ENCODE assay signal across 7 mouse cellular contexts in genomic region chr2:35544717-35545116, GRCm38 (mm10). TPM values are rescaled to one million over a fixed set of nuclear protein-coding genes. Genes with fewer than 3 reads are reported as not detected.
DNase-seq lines count a peak whose midpoint lies in the region; TF ChIP-seq lines count a peak whose summit lies in the region.

No protein-coding gene starts in this region.

- TF ChIP-seq POLR2A in spleen, adult 2 months (IDR thresholded peaks at IDR 0.05; ENCODE audit: low read depth, low read length) = no peak

- 11% methylated on average over 14 of the region's 14 CpGs for WGBS in spleen, adult 2 months

- peak; percentile 85; the same call in 1 of the 2 replicates for TF ChIP-seq CTCF in spleen, adult 2 months (IDR thresholded peaks at IDR 0.05; ENCODE audit: extremely low read depth, insufficient read depth, insufficient read length, insufficient replicate concordance)

- no peak overlapping the region for H3K4me3 ChIP-seq in spleen, adult 2 months (ENCODE audit: extremely low read depth, insufficient read depth, insufficient read length)

- no peaks in the 10 kb centered on the region for H3K4me1 ChIP-seq in spleen, adult 2 months (ENCODE audit: control insufficient read depth, insufficient read depth, insufficient read length)

- peak; percentile 70 to 77 for DNase-seq in adrenal gland, adult 18-20 months (ENCODE audit: low spot score in 2 of 2)
- peak; percentile 89 to 90 for DNase-seq in cerebellum, postnatal 14 days
- peak; percentile 81 for DNase-seq in gastrocnemius, postnatal 10 days
- peak; percentile 61 for DNase-seq in induced T-regulatory cell, adult 2 months (ENCODE audit: low read depth)
- peak; percentile 57 for DNase-seq in left cerebral cortex, postnatal 25 days (ENCODE audit: low spot score in 2 of 2)
- DNase-seq in mesoderm, embryonic 11.5 days (ENCODE audit: low read depth, low spot score) = peak; percentile 88
- peak; percentile 8 to 32 for DNase-seq in spleen, adult 2 months (ENCODE audit: low read depth in 1 of 2, low spot score in 2 of 2)

- H3K36me3 ChIP-seq in spleen, adult 2 months (ENCODE audit: control insufficient read depth, insufficient read depth, low read length) = no peaks in the 10 kb centered on the region

- H3K27me3 ChIP-seq in spleen, adult 2 months (ENCODE audit: control insufficient read depth, insufficient read depth, low read length) = no peaks in the 10 kb centered on the region; the same call in 1 of the 2 replicates

- H3K27ac ChIP-seq in spleen, adult 2 months (ENCODE audit: insufficient read depth, low read length) = no peak overlapping the region

- intact Hi-C loops in left cerebral cortex, postnatal 25 days (cut with DNase I) = loop anchor here (1.0 to 10.0 kb wide), 5 partner anchors 78 to 670 kb away; no protein-coding TSS in a partner anchor

RNA-seq across cellular contexts. Expression of gene Dab2ip, which starts 13.3 kb away (rescaled TPM):
- 10 to 100 TPM; 43.5 to 87.3 TPM for total RNA-seq in adrenal gland, adult 18-20 months (2021)
- 10 to 100 TPM; 44.3 to 56.9 TPM for total RNA-seq in gastrocnemius, postnatal 10 days (2021)
- total RNA-seq in left cerebral cortex, postnatal 25 days (2021) = 100 to 1,000 TPM; 143 to 154 TPM
- polyA plus RNA-seq in spleen, adult 2 months (2012; rRNA removed) = 21.0 and 27.1 TPM in 2 replicates

Comparison
In these comparisons a context has a peak if more than half of its experiments do, and no peak if none do; other contexts are left out.
1. DNase-seq: peak in every context shown above with its lines; median percentile 90 in cerebellum, postnatal 14 days; 88 in mesoderm, embryonic 11.5 days; 81 in gastrocnemius, postnatal 10 days; 74 in adrenal gland, adult 18-20 months; 61 in induced T-regulatory cell, adult 2 months; 57 in left cerebral cortex, postnatal 25 days; 20 in spleen, adult 2 months.